21 mouse cellular contexts compared by ENCODE assay signal in the genomic region with DNA sequence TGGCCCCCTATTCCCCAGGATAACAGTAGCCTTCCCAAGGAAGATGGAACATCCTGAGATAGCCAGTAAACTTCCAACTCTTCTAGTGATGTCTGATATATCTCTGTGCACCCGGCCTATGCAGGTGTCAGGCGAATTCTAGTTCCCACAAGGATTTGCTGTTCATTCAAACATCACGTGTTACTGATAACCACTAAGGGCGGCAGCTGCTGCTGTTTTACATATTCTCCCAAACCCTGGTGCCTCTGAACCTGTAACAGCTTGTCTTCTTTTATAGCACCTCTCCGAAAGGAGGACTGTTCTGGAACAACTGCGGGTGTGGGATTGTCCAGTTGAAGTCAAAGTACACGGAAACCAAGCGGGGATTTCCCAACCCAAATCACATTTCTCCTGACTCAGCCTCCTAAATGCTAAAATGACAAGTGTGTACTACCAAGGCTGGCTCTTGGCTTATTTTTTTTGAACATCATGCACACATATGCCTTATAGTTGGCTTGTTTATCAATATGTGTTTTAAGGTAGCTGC. TPM values are rescaled to one million over a fixed set of nuclear protein-coding genes. Genes with fewer than 3 reads are reported as not detected.
"Had no signal": no experiment of that assay in that cellular context is flagged by ENCODE, and none has a peak within 500 bp of the region (broad histone marks: within the 10 kb centered on the region; RNA-seq: fewer than 3 reads in every experiment).

No protein-coding gene starts in this region.

- H3K27me3 ChIP-seq: liver, embryonic 15.5 days; midbrain, embryonic 12.5 days; neural tube, embryonic 13.5 days; neural tube, embryonic 15.5 days; stomach, embryonic 15.5 days had no signal

- H3K9ac ChIP-seq: liver, embryonic 15.5 days; lung, embryonic 14.5 days; midbrain, embryonic 12.5 days; neural tube, embryonic 13.5 days; neural tube, embryonic 15.5 days; stomach, embryonic 15.5 days had no signal

- H3K4me1 ChIP-seq: liver, embryonic 15.5 days; midbrain, embryonic 10.5 days; midbrain, embryonic 12.5 days; neural tube, embryonic 13.5 days; neural tube, embryonic 15.5 days; stomach, embryonic 15.5 days had no signal

- DNase-seq: lung, adult 18-20 months; lung, embryonic 14.5 days; lung, postnatal 10 days; lung, postnatal 4 days; midbrain, embryonic 14.5 days; right cerebral cortex, postnatal 14 days; right cerebral cortex, postnatal 4 days; thymus, adult 2 months; thymus, postnatal 25 days; thymus, postnatal 4 days had no signal

- H3K4me2 ChIP-seq: liver, embryonic 15.5 days; lung, embryonic 14.5 days; midbrain, embryonic 12.5 days; neural tube, embryonic 13.5 days; neural tube, embryonic 15.5 days; stomach, embryonic 15.5 days had no signal

- H3K36me3 ChIP-seq: liver, embryonic 15.5 days; midbrain, embryonic 10.5 days; midbrain, embryonic 12.5 days; neural tube, embryonic 13.5 days; neural tube, embryonic 15.5 days; stomach, embryonic 15.5 days had no signal

- H3K9me3 ChIP-seq: liver, embryonic 15.5 days; midbrain, embryonic 10.5 days; midbrain, embryonic 12.5 days; neural tube, embryonic 13.5 days; neural tube, embryonic 15.5 days; stomach, embryonic 15.5 days had no signal

- H3K4me3 ChIP-seq: liver, embryonic 15.5 days; midbrain, embryonic 10.5 days; midbrain, embryonic 12.5 days; myocyte; neural tube, embryonic 13.5 days; neural tube, embryonic 15.5 days; stomach, embryonic 15.5 days had no signal

- H3K27ac ChIP-seq: liver, embryonic 15.5 days; midbrain, embryonic 10.5 days; midbrain, embryonic 12.5 days; neural tube, embryonic 13.5 days; neural tube, embryonic 15.5 days; stomach, embryonic 15.5 days; stomach, postnatal 0 days had no signal

- ATAC-seq: midbrain, embryonic 16.5 days had no signal

RNA-seq across cellular contexts. Expression of gene Adtrp, which starts 13.8 kb away (rescaled TPM):
- total RNA-seq: megakaryocyte-erythroid progenitor cell, adult 5-6 weeks had no signal
- polyA plus RNA-seq: lung, embryonic 14.5 days; midbrain, embryonic 10.5 days; midbrain, embryonic 12.5 days; midbrain, embryonic 14.5 days; midbrain, embryonic 16.5 days; myocyte; neural tube, embryonic 11.5 days had no signal
